Mouse (Mus musculus) cerebellum, adult 18-20 months (tissue): ENCODE measurements at regions not wholly inside any gene's neighbourhood (a gene's known extent, or its start where the extent isn't known, plus 50 kb on each side); places are given as distances from the start of the nearest gene placed in this dataset.

Experiments used
- DNase-seq, 2 experiments: peaks; one replicate each; pipeline ENCODE4 v3.0.0; 2021

GRCm38 (mm10) chr1:23207024-23207423 lies 105.0 kb upstream of the 4933415F23Rik start:
- DNase-seq = no peak

- DNase-seq = no peak
Observed at GRCm38 (mm10) chr1:23202511-23203435, 100.7 kb upstream of the 4933415F23Rik start.

- no peak for DNase-seq
Observed at GRCm38 (mm10) chr1:23200460-23200859, 98.4 kb upstream of the 4933415F23Rik start.

- DNase-seq = no peak
Observed at GRCm38 (mm10) chr1:23190316-23191005, 88.4 kb upstream of the 4933415F23Rik start.

- DNase-seq = no peak
Observed at GRCm38 (mm10) chr1:23189790-23190189, 87.7 kb upstream of the 4933415F23Rik start.

GRCm38 (mm10) chr1:23188216-23188615 lies 86.2 kb upstream of the 4933415F23Rik start:
- DNase-seq = no peak

GRCm38 (mm10) chr1:23187446-23188206 lies 85.6 kb upstream of the 4933415F23Rik start:
- no peak for DNase-seq

- DNase-seq = no peak
Observed at GRCm38 (mm10) chr1:23184728-23185127, 82.7 kb upstream of the 4933415F23Rik start.

- no peak for DNase-seq
Observed at GRCm38 (mm10) chr1:23182541-23182940, 80.5 kb upstream of the 4933415F23Rik start.

GRCm38 (mm10) chr1:23178335-23178974 lies 76.4 kb upstream of the 4933415F23Rik start:
- DNase-seq = no peak

GRCm38 (mm10) chr1:23174022-23174421 lies 72.0 kb upstream of the 4933415F23Rik start:
- no peak for DNase-seq

GRCm38 (mm10) chr1:23173054-23173802 lies 71.2 kb upstream of the 4933415F23Rik start:
- no peak for DNase-seq

GRCm38 (mm10) chr1:23171336-23171735 lies 69.3 kb upstream of the 4933415F23Rik start:
- DNase-seq = no peak

GRCm38 (mm10) chr1:23170711-23171110 lies 68.7 kb upstream of the 4933415F23Rik start:
- no peak for DNase-seq

GRCm38 (mm10) chr1:23168504-23168903 lies 66.5 kb upstream of the 4933415F23Rik start:
- DNase-seq = no peak

- DNase-seq = no peak
Observed at GRCm38 (mm10) chr1:23163371-23163935, 61.4 kb upstream of the 4933415F23Rik start.

- no peak for DNase-seq
Observed at GRCm38 (mm10) chr1:23162766-23163165, 60.7 kb upstream of the 4933415F23Rik start.
